27 mouse cellular contexts compared by ENCODE assay signal in the genomic region with DNA sequence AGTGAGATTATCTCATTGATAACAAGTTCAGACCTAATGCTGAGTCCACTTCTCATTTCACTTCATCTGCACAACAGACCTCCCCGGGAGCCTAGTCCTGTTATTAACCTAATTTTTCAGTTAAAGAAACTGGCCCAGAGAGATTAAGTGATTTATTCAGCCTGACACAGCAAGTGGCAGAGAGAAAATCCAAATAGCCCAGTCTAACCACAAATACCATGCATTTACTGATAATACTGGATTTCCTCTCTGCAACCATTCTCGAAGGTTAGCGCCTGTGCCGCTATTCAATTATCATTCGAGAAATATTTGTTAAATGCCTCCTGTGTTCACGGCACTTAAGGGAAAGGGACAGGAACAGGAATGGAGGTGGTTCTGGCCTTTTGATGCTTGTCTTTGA.
"Had no signal": no experiment of that assay in that cellular context is flagged by ENCODE, and none has a peak within 500 bp of the region (broad histone marks: within the 10 kb centered on the region; RNA-seq: fewer than 3 reads in every experiment).

No protein-coding gene starts in this region.

- DNase-seq: gastrocnemius, adult 2 months; gastrocnemius, postnatal 10 days; gastrocnemius, postnatal 25 days; heart, adult 18-20 months; heart, postnatal 10 days; heart, postnatal 4 days; kidney, adult 18-20 months; kidney, adult 8-10 months; kidney, postnatal 25 days; kidney, postnatal 4 days; liver; liver, embryonic 13.5 days had no signal

- H3K4me1 ChIP-seq: heart, embryonic 12.5 days; hindbrain, embryonic 10.5 days; hindbrain, embryonic 12.5 days; intestine, embryonic 15.5 days; limb, embryonic 10.5 days; limb, embryonic 12.5 days; liver, embryonic 13.5 days had no signal

- H3K27ac ChIP-seq: gastrocnemius, adult 2 months; heart, embryonic 10.5 days; hindbrain, embryonic 10.5 days; hindbrain, embryonic 12.5 days; hindbrain, embryonic 14.5 days; intestine, embryonic 15.5 days; kidney, postnatal 0 days; layer of hippocampus, adult 2 months; left cerebral cortex, adult 2 months; limb, embryonic 10.5 days; limb, embryonic 12.5 days; liver, embryonic 13.5 days had no signal

- H3K36me3 ChIP-seq: heart, embryonic 10.5 days; heart, embryonic 12.5 days; hindbrain, embryonic 10.5 days; hindbrain, embryonic 12.5 days; intestine, embryonic 15.5 days; limb, embryonic 10.5 days; limb, embryonic 12.5 days; liver, embryonic 13.5 days had no signal

- H3K9ac ChIP-seq: heart, embryonic 12.5 days; hindbrain, embryonic 12.5 days; hindbrain, embryonic 14.5 days; intestine, embryonic 15.5 days; limb, embryonic 12.5 days; liver, embryonic 13.5 days had no signal

- H3K9me3 ChIP-seq: heart, embryonic 10.5 days; heart, embryonic 12.5 days; hindbrain, embryonic 10.5 days; hindbrain, embryonic 12.5 days; intestine, embryonic 15.5 days; limb, embryonic 10.5 days; limb, embryonic 12.5 days; liver, embryonic 13.5 days had no signal

- ATAC-seq: hindbrain, embryonic 16.5 days; inflammation-experienced regulatory T-cells, adult 6 months; intestine, postnatal 0 days had no signal

- H3K4me3 ChIP-seq: gastrocnemius, adult 2 months; heart, embryonic 10.5 days; heart, embryonic 12.5 days; hindbrain, embryonic 10.5 days; hindbrain, embryonic 12.5 days; intestine, embryonic 15.5 days; layer of hippocampus, adult 2 months; left cerebral cortex, adult 2 months; limb, embryonic 10.5 days; limb, embryonic 12.5 days; liver, embryonic 13.5 days had no signal

- H3K27me3 ChIP-seq: heart, embryonic 12.5 days; hindbrain, embryonic 12.5 days; intestine, embryonic 15.5 days; limb, embryonic 12.5 days had no signal

- H3K4me2 ChIP-seq: heart, embryonic 12.5 days; hindbrain, embryonic 12.5 days; hindbrain, embryonic 14.5 days; intestine, embryonic 15.5 days; limb, embryonic 12.5 days; liver, embryonic 11.5 days; liver, embryonic 13.5 days had no signal
